In genomic region chr11:60486267-60486666, GRCm38 (mm10) we compare ENCODE assay signal across 16 mouse cellular contexts. TPM values are rescaled to one million over a fixed set of nuclear protein-coding genes. Genes with fewer than 3 reads are reported as not detected.
DNase-seq lines count a peak whose midpoint lies in the region; ATAC-seq and TF ChIP-seq lines count a peak whose summit lies in the region.
"Had no signal": no experiment of that assay in that cellular context is flagged by ENCODE, and none has a peak within 500 bp of the region (broad histone marks: within the 10 kb centered on the region; RNA-seq: fewer than 3 reads in every experiment).

No protein-coding gene starts in this region.

- WGBS in limb, embryonic 14.5 days: 64% methylated on average over 3 of the region's 3 CpGs
- WGBS in limb, embryonic 10.5 days: 70% methylated on average over 3 of the region's 3 CpGs
- WGBS in liver, embryonic 11.5 days: 36% methylated on average over 3 of the region's 3 CpGs
- WGBS in hindbrain, embryonic 12.5 days: 71% methylated on average over 3 of the region's 3 CpGs

- H3K9me3 ChIP-seq in limb, embryonic 14.5 days (ENCODE audit: control insufficient read depth, low read length): no peaks in the 10 kb centered on the region
- H3K9me3 ChIP-seq in limb, embryonic 10.5 days (replicated peaks): no peaks in the 10 kb centered on the region
- no peaks in the 10 kb centered on the region for H3K9me3 ChIP-seq in liver, embryonic 11.5 days (ENCODE audit: control insufficient read depth, low read length)
- H3K9me3 ChIP-seq in hindbrain, embryonic 12.5 days (replicated peaks): no peaks in the 10 kb centered on the region
- H3K9me3 ChIP-seq: forebrain, embryonic 15.5 days; midbrain, embryonic 12.5 days had no signal

- H3K4me1 ChIP-seq in limb, embryonic 14.5 days (ENCODE audit: control insufficient read depth, insufficient read depth, low read length): no peaks in the 10 kb centered on the region
- H3K4me1 ChIP-seq in limb, embryonic 10.5 days: no peaks in the 10 kb centered on the region
- peaks cover 14% of the 10 kb centered on the region for H3K4me1 ChIP-seq in liver, embryonic 11.5 days (replicated peaks; ENCODE audit: control insufficient read depth, insufficient read depth, low read length)
- no peaks in the 10 kb centered on the region for H3K4me1 ChIP-seq in hindbrain, embryonic 12.5 days
- H3K4me1 ChIP-seq: forebrain, embryonic 15.5 days; midbrain, embryonic 12.5 days had no signal

- no peaks in the 10 kb centered on the region for H3K36me3 ChIP-seq in limb, embryonic 14.5 days (ENCODE audit: control insufficient read depth, insufficient read depth, low read length)
- no peaks in the 10 kb centered on the region for H3K36me3 ChIP-seq in limb, embryonic 10.5 days
- no peaks in the 10 kb centered on the region for H3K36me3 ChIP-seq in liver, embryonic 11.5 days (ENCODE audit: control insufficient read depth, insufficient read depth, low read length)
- no peaks in the 10 kb centered on the region for H3K36me3 ChIP-seq in hindbrain, embryonic 12.5 days
- H3K36me3 ChIP-seq: forebrain, embryonic 15.5 days; midbrain, embryonic 12.5 days had no signal

- H3K27me3 ChIP-seq in limb, embryonic 14.5 days (ENCODE audit: control insufficient read depth, insufficient read depth, low read length): no peaks in the 10 kb centered on the region
- no peaks in the 10 kb centered on the region for H3K27me3 ChIP-seq in limb, embryonic 10.5 days (ENCODE audit: low read depth, poor library complexity, severe bottlenecking)
- no peaks in the 10 kb centered on the region for H3K27me3 ChIP-seq in liver, embryonic 11.5 days (replicated peaks; ENCODE audit: control insufficient read depth, insufficient read depth, low read length)
- H3K27me3 ChIP-seq in hindbrain, embryonic 12.5 days: no peaks in the 10 kb centered on the region
- H3K27me3 ChIP-seq: forebrain, embryonic 15.5 days; midbrain, embryonic 12.5 days had no signal

- no peak overlapping the region for H3K4me3 ChIP-seq in limb, embryonic 14.5 days (replicated peaks; ENCODE audit: low read length)
- H3K4me3 ChIP-seq in limb, embryonic 10.5 days: no peak overlapping the region
- H3K4me3 ChIP-seq in liver, embryonic 11.5 days (ENCODE audit: low read depth, low read length): no peak overlapping the region
- no peak overlapping the region for H3K4me3 ChIP-seq in hindbrain, embryonic 12.5 days
- H3K4me3 ChIP-seq: forebrain, embryonic 15.5 days; gastrocnemius, adult 2 months; midbrain, embryonic 12.5 days had no signal

- ATAC-seq in limb, embryonic 14.5 days (ENCODE audit: low FRiP score, low read depth): no peak
- ATAC-seq in liver, embryonic 11.5 days (replicated peaks; ENCODE audit: low FRiP score): peak; percentile 96
- 0 out of 2 replicates have a peak, but pooled peaks have one; percentile 22 for ATAC-seq in monocyte, adult 5-6 weeks (replicated peaks; ENCODE audit: insufficient number of reproducible peaks, low FRiP score, low TSS enrichment, poor library complexity, severe bottlenecking)
- ATAC-seq in hindbrain, embryonic 12.5 days (ENCODE audit: low FRiP score): no peak
- ATAC-seq: forebrain, embryonic 15.5 days had no signal

- 0 out of 2 replicates have a peak overlapping the region, but pooled peaks have one; percentile 7 for H3K9ac ChIP-seq in limb, embryonic 14.5 days (ENCODE audit: low read depth, low read length, severe bottlenecking)
- peak overlapping the region; percentile 38; the same call in 1 of the 2 replicates for H3K9ac ChIP-seq in liver, embryonic 11.5 days (ENCODE audit: low read depth, low read length)
- H3K9ac ChIP-seq in hindbrain, embryonic 12.5 days: no peak overlapping the region
- H3K9ac ChIP-seq: forebrain, embryonic 15.5 days; midbrain, embryonic 12.5 days had no signal

- TF ChIP-seq POLR2A in limb, embryonic 14.5 days (IDR thresholded peaks at IDR 0.05; ENCODE audit: borderline replicate concordance, extremely low read depth, insufficient read depth, insufficient read length): no peak

- no peak overlapping the region for H3K4me2 ChIP-seq in limb, embryonic 14.5 days (replicated peaks; ENCODE audit: low read depth, low read length, severe bottlenecking)
- peak overlapping the region; percentile 40 for H3K4me2 ChIP-seq in liver, embryonic 11.5 days
- no peak overlapping the region for H3K4me2 ChIP-seq in hindbrain, embryonic 12.5 days (replicated peaks)
- H3K4me2 ChIP-seq: forebrain, embryonic 15.5 days; midbrain, embryonic 12.5 days had no signal

- H3K27ac ChIP-seq in limb, embryonic 14.5 days (replicated peaks; ENCODE audit: low read depth, low read length): no peak overlapping the region
- H3K27ac ChIP-seq in limb, embryonic 10.5 days: no peak overlapping the region
- peak overlapping the region; percentile 61; the same call in 1 of the 2 replicates for H3K27ac ChIP-seq in liver, embryonic 11.5 days (ENCODE audit: low read depth, low read length)
- no peak overlapping the region for H3K27ac ChIP-seq in hindbrain, embryonic 12.5 days
- H3K27ac ChIP-seq: forebrain, embryonic 15.5 days; gastrocnemius, adult 2 months; midbrain, embryonic 12.5 days had no signal

- no peak for DNase-seq in limb, embryonic 14.5 days (ENCODE audit: low spot score)
- no peak for DNase-seq in limb, embryonic 10.5 days (ENCODE audit: low spot score)
- DNase-seq in c-Kit-positive CD71-positive TER-119-negative erythroid progenitor cells, embryonic 14.5 days (ENCODE audit: low read depth): peak; percentile 28
- DNase-seq in liver, embryonic 11.5 days (ENCODE audit: low spot score): no peak
- no peak for DNase-seq in adrenal gland, postnatal 14 days
- DNase-seq in adrenal gland, adult 8-10 months: no peak
- DNase-seq: adrenal gland, adult 2 months; gastrocnemius, adult 2 months; heart, adult 11 months; heart, postnatal 36 days; right cerebral cortex, postnatal 14 days; thymus, postnatal 14 days had no signal

RNA-seq across cellular contexts. Expression of gene Myo15, which starts 17.1 kb away (rescaled TPM):
- polyA plus RNA-seq in limb, embryonic 14.5 days (2012; rRNA removed): 1.2 and 1.4 TPM in 2 replicates
- 0.51 and 0.54 TPM in 2 replicates for polyA plus RNA-seq in limb, embryonic 14.5 days (2014; fragmentation: Nextera tagmentation; extraction: Ambion mirVana)
- 0.10 and 0.11 TPM in 2 replicates for polyA plus RNA-seq in limb, embryonic 10.5 days (2016; fragmentation: Nextera tagmentation; extraction: Ambion mirVana)
- 0.34 and 0.52 TPM in 2 replicates for polyA plus RNA-seq in liver, embryonic 11.5 days (2014; fragmentation: Nextera tagmentation; extraction: Ambion mirVana)
- total RNA-seq in monocyte, adult 5-6 weeks (2017): 0.10 TPM in 2 of 3 replicates, not detected in the other
- 0.30 and 0.70 TPM in 2 replicates for total RNA-seq in adrenal gland, postnatal 14 days (2021)
- total RNA-seq in adrenal gland, adult 8-10 months (2022): under 1 TPM; 0.09 to 0.74 (median 0.39) TPM
- polyA plus RNA-seq in hindbrain, embryonic 12.5 days (2016; fragmentation: Nextera tagmentation; extraction: Ambion mirVana): 0.30 TPM in 2 replicates
- polyA plus RNA-seq: forebrain, embryonic 15.5 days had no signal

RNA-seq across cellular contexts. Expression of gene Drg2, which starts 31.9 kb away (rescaled TPM):
- 86.1 and 92.6 TPM in 2 replicates for polyA plus RNA-seq in limb, embryonic 14.5 days (2012; rRNA removed)
- 107 and 111 TPM in 2 replicates for polyA plus RNA-seq in limb, embryonic 14.5 days (2014; fragmentation: Nextera tagmentation; extraction: Ambion mirVana)
- 151 and 153 TPM in 2 replicates for polyA plus RNA-seq in limb, embryonic 10.5 days (2016; fragmentation: Nextera tagmentation; extraction: Ambion mirVana)
- 98.5 and 105 TPM in 2 replicates for polyA plus RNA-seq in liver, embryonic 11.5 days (2014; fragmentation: Nextera tagmentation; extraction: Ambion mirVana)
- 29.6 to 43.7 TPM (median 35.4 TPM) in 3 replicates for total RNA-seq in monocyte, adult 5-6 weeks (2017)
- 57.3 and 66.8 TPM in 2 replicates for total RNA-seq in adrenal gland, postnatal 14 days (2021)
- total RNA-seq in adrenal gland, adult 8-10 months (2022): 10 to 100 TPM; 59.8 to 68.9 (median 63.5) TPM
- 94.4 and 96.7 TPM in 2 replicates for polyA plus RNA-seq in hindbrain, embryonic 12.5 days (2016; fragmentation: Nextera tagmentation; extraction: Ambion mirVana)

RNA-seq across cellular contexts. Expression of gene Alkbh5, which starts 49.9 kb away (rescaled TPM):
- 19.3 and 24.0 TPM in 2 replicates for polyA plus RNA-seq in limb, embryonic 14.5 days (2012; rRNA removed)
- polyA plus RNA-seq in limb, embryonic 14.5 days (2014; fragmentation: Nextera tagmentation; extraction: Ambion mirVana): 30.2 and 31.9 TPM in 2 replicates
- polyA plus RNA-seq in limb, embryonic 10.5 days (2016; fragmentation: Nextera tagmentation; extraction: Ambion mirVana): 31.8 and 34.7 TPM in 2 replicates
- 37.7 and 38.5 TPM in 2 replicates for polyA plus RNA-seq in liver, embryonic 11.5 days (2014; fragmentation: Nextera tagmentation; extraction: Ambion mirVana)
- 26.6 to 33.2 TPM (median 29.5 TPM) in 3 replicates for total RNA-seq in monocyte, adult 5-6 weeks (2017)
- total RNA-seq in adrenal gland, postnatal 14 days (2021): 79.2 and 81.5 TPM in 2 replicates
- 100 to 1,000 TPM; 111 to 122 (median 113) TPM for total RNA-seq in adrenal gland, adult 8-10 months (2022)
- polyA plus RNA-seq in hindbrain, embryonic 12.5 days (2016; fragmentation: Nextera tagmentation; extraction: Ambion mirVana): 35.1 and 37.8 TPM in 2 replicates

Comparison
In these comparisons a context has a peak if more than half of its experiments do, and no peak if none do; other contexts are left out.
1. ATAC-seq: peak in liver, embryonic 11.5 days (single experiment) and monocyte, adult 5-6 weeks (single experiment); none in limb, embryonic 14.5 days (single experiment) and hindbrain, embryonic 12.5 days (single experiment).